Mouse (Mus musculus) liver, embryonic 13.5 days (tissue): Measurements from ENCODE around the gene Evx2. TPM values are rescaled to one million over a fixed set of nuclear protein-coding genes. Genes with fewer than 3 reads are reported as not detected.
A peak's percentile ranks its signal among the peaks of the same experiment; 100 is the strongest.

Experiments used
- ATAC-seq: fragments of 200-750 bp; cut with Nextera tagmentation; 2 replicates; pipeline ENCODE4 v1.8.0; 2017; ENCODE audit warnings: low read depth, mild to moderate bottlenecking, moderate number of reproducible peaks, moderate library complexity
- DNase-seq: peaks from one replicate; pipeline ENCODE4 v3.0.0; 2022
- H3K27ac ChIP-seq: fragments of 300-500 bp; sonication (generic); 2 replicates; pipeline ENCODE4 v1.5.1; 2015; ENCODE audit warnings: moderate library complexity, mild to moderate bottlenecking, inconsistent platforms
- H3K27me3 ChIP-seq: fragments of 300-500 bp; sonication (generic); 2 replicates; pipeline ENCODE4 v1.6.1; 2015; ENCODE audit warnings: mild to moderate bottlenecking, inconsistent platforms
- H3K36me3 ChIP-seq: fragments of 300-500 bp; sonication (generic); 2 replicates; pipeline ENCODE4 v1.6.1; 2015; ENCODE audit warnings: mild to moderate bottlenecking, inconsistent platforms
- H3K4me1 ChIP-seq: fragments of 300-500 bp; sonication (generic); replicated peaks from 2 replicates; pipeline ENCODE4 v1.6.1; 2015; ENCODE audit warnings: inconsistent platforms
- H3K4me2 ChIP-seq: fragments of 300-500 bp; sonication (generic); 2 replicates; pipeline ENCODE4 v1.6.1; 2015; ENCODE audit warnings: inconsistent platforms, mild to moderate bottlenecking, moderate library complexity
- H3K4me3 ChIP-seq: fragments of 300-500 bp; sonication (generic); replicated peaks from 2 replicates; pipeline ENCODE4 v1.5.1; 2015; ENCODE audit warnings: mild to moderate bottlenecking, inconsistent platforms
- H3K9ac ChIP-seq: fragments of 300-500 bp; sonication (generic); 2 replicates; pipeline ENCODE4 v1.6.1; 2015; ENCODE audit warnings: mild to moderate bottlenecking, inconsistent platforms
- H3K9me3 ChIP-seq: fragments of 300-500 bp; sonication (generic); replicated peaks from 2 replicates; pipeline ENCODE4 v1.6.1; 2016; ENCODE audit warnings: inconsistent platforms
- WGBS: fragments of 180-500 bp; shearing (Covaris S2); methylation state at CpG from one replicate; pipeline ENCODE4 v1.1.7; 2015; ENCODE audit not compliant: insufficient replicate concordance; 5-methylcytosine and 5-hydroxymethylcytosine counted together
- polyA plus RNA-seq: library from polyadenylated mRNA; unstranded; fragments of >200 nt; fragmentation: Nextera tagmentation; extraction: Ambion mirVana; gene quantifications from 2 replicates; pipeline ENCODE4 v1.2.1, GENCODE M21; 2015

The Evx2 gene
- polyA plus RNA-seq, 1 experiment from 2014 or later = not detected

- Histone ChIP-seq H3K27ac (no peak overlapping the region), H3K4me3 (no peak overlapping the region), H3K36me3 (no peaks in the 10 kb centered on the region), H3K4me2 (peak overlapping the region; percentile 23; the same call in 1 of the 2 replicates), H3K9ac (no peak overlapping the region), H3K27me3 (peaks cover 96% of the 10 kb centered on the region), H3K4me1 (peaks cover 3% of the 10 kb centered on the region; the same call in 1 of the 2 replicates), H3K9me3 (no peaks in the 10 kb centered on the region)
- no peak for DNase-seq
- WGBS = 1% methylated on average over 15 of the region's 15 CpGs
- no peak for ATAC-seq
Observed at GRCm38 (mm10) chr2:74658024-74658666, 1.2 kb downstream of the Evx2 start.

GRCm38 (mm10) chr2:74657251-74658023, 1.9 kb downstream of the Evx2 start:
- H3K4me2 ChIP-seq = peak overlapping the region; percentile 23; the same call in 1 of the 2 replicates
- no peaks in the 10 kb centered on the region for H3K9me3 ChIP-seq
- H3K36me3 ChIP-seq = no peaks in the 10 kb centered on the region
- no peak overlapping the region for H3K27ac ChIP-seq
- H3K4me3 ChIP-seq = no peak overlapping the region
- H3K9ac ChIP-seq = no peak overlapping the region
- 3% methylated on average over 62 of the region's 62 CpGs for WGBS
- DNase-seq (no peak), ATAC-seq (no peak)
- peaks cover 92% of the 10 kb centered on the region for H3K27me3 ChIP-seq
- peaks cover 3% of the 10 kb centered on the region; the same call in 1 of the 2 replicates for H3K4me1 ChIP-seq

GRCm38 (mm10) chr2:74656632-74657021, 2.7 kb downstream of the Evx2 start:
- WGBS = 3% methylated on average over 4 of the region's 4 CpGs
- H3K4me1 ChIP-seq = peaks cover 3% of the 10 kb centered on the region; the same call in 1 of the 2 replicates
- no peak overlapping the region for H3K4me2 ChIP-seq
- no peak for DNase-seq
- H3K36me3 ChIP-seq = no peaks in the 10 kb centered on the region
- no peaks in the 10 kb centered on the region for H3K9me3 ChIP-seq
- peaks cover 92% of the 10 kb centered on the region for H3K27me3 ChIP-seq
- H3K27ac ChIP-seq = no peak overlapping the region
- H3K9ac ChIP-seq = no peak overlapping the region
- no peak overlapping the region for H3K4me3 ChIP-seq
- no peak for ATAC-seq

GRCm38 (mm10) chr2:74655821-74656631, 3.3 kb downstream of the Evx2 start:
- DNase-seq = no peak
- Histone ChIP-seq H3K4me1 (peaks cover 3% of the 10 kb centered on the region; the same call in 1 of the 2 replicates), H3K27me3 (peaks cover 91% of the 10 kb centered on the region), H3K9ac (no peak overlapping the region), H3K4me3 (peak overlapping the region; percentile 44), H3K9me3 (no peaks in the 10 kb centered on the region), H3K27ac (no peak overlapping the region), H3K4me2 (peak overlapping the region; percentile 53), H3K36me3 (no peaks in the 10 kb centered on the region)
- no peak for ATAC-seq
- under 1% methylated on average over 59 of the region's 69 CpGs for WGBS

GRCm38 (mm10) chr2:74655420-74655781, 4.0 kb downstream of the Evx2 start:
- ATAC-seq = no peak
- WGBS = under 1% methylated on average over 37 of the region's 47 CpGs
- H3K4me2 ChIP-seq = peak overlapping the region; percentile 53
- peaks cover 91% of the 10 kb centered on the region for H3K27me3 ChIP-seq
- no peaks in the 10 kb centered on the region for H3K36me3 ChIP-seq
- H3K9me3 ChIP-seq = no peaks in the 10 kb centered on the region
- H3K9ac ChIP-seq = no peak overlapping the region
- no peak overlapping the region for H3K27ac ChIP-seq
- peaks cover 3% of the 10 kb centered on the region; the same call in 1 of the 2 replicates for H3K4me1 ChIP-seq
- no peak for DNase-seq
- peak overlapping the region; percentile 44 for H3K4me3 ChIP-seq

GRCm38 (mm10) chr2:74654743-74655419, 4.5 kb downstream of the Evx2 start:
- Histone ChIP-seq H3K27me3 (peaks cover 91% of the 10 kb centered on the region), H3K36me3 (no peaks in the 10 kb centered on the region), H3K9me3 (no peaks in the 10 kb centered on the region), H3K27ac (no peak overlapping the region), H3K4me1 (peaks cover 3% of the 10 kb centered on the region; the same call in 1 of the 2 replicates), H3K4me3 (no peak overlapping the region), H3K4me2 (no peak overlapping the region), H3K9ac (no peak overlapping the region)
- DNase-seq = no peak
- 8% methylated on average over 19 of the region's 20 CpGs for WGBS
- ATAC-seq = no peak

- Histone ChIP-seq H3K4me3 (no peak overlapping the region), H3K9me3 (no peaks in the 10 kb centered on the region), H3K9ac (no peak overlapping the region), H3K36me3 (no peaks in the 10 kb centered on the region), H3K27me3 (peaks cover 91% of the 10 kb centered on the region), H3K4me2 (no peak overlapping the region), H3K4me1 (peaks cover 3% of the 10 kb centered on the region; the same call in 1 of the 2 replicates), H3K27ac (no peak overlapping the region)
- DNase-seq = no peak
- ATAC-seq = no peak
- WGBS = 9% methylated on average over 17 of the region's 17 CpGs
Observed at GRCm38 (mm10) chr2:74653781-74654535, 5.4 kb downstream of the Evx2 start.

- no peak overlapping the region for H3K27ac ChIP-seq
- 22% methylated on average over 2 of the region's 2 CpGs for WGBS
Observed at GRCm38 (mm10) chr2:74652996-74653340, 6.4 kb downstream of the Evx2 start.

GRCm38 (mm10) chr2:74647082-74647864, 12.1 kb downstream of the Evx2 start:
- Histone ChIP-seq H3K4me1 (no peaks in the 10 kb centered on the region), H3K27ac (no peak overlapping the region), H3K4me3 (no peak overlapping the region), H3K36me3 (no peaks in the 10 kb centered on the region), H3K4me2 (no peak overlapping the region), H3K9ac (no peak overlapping the region), H3K27me3 (peaks cover 81% of the 10 kb centered on the region), H3K9me3 (no peaks in the 10 kb centered on the region)
- DNase-seq = no peak
- ATAC-seq = no peak
- 17% methylated on average over 7 of the region's 7 CpGs for WGBS

More at GRCm38 (mm10) chr2:74652996-74653340, 6.4 kb downstream of the Evx2 start:
- H3K27me3 ChIP-seq = peaks cover 91% of the 10 kb centered on the region
- H3K4me1 ChIP-seq = peaks cover 3% of the 10 kb centered on the region; the same call in 1 of the 2 replicates
- no peaks in the 10 kb centered on the region for H3K36me3 ChIP-seq
- ATAC-seq (no peak), DNase-seq (no peak)
- H3K9ac ChIP-seq = no peak overlapping the region
- H3K9me3 ChIP-seq = no peaks in the 10 kb centered on the region
- H3K4me3 ChIP-seq = no peak overlapping the region
- no peak overlapping the region for H3K4me2 ChIP-seq

GRCm38 (mm10) chr2:74645631-74646030, 13.7 kb downstream of the Evx2 start:
- Histone ChIP-seq H3K4me1 (no peaks in the 10 kb centered on the region), H3K4me2 (no peak overlapping the region), H3K27me3 (peaks cover 66% of the 10 kb centered on the region), H3K9ac (no peak overlapping the region), H3K36me3 (no peaks in the 10 kb centered on the region), H3K9me3 (no peaks in the 10 kb centered on the region), H3K27ac (no peak overlapping the region), H3K4me3 (no peak overlapping the region)
- no peak for ATAC-seq
- DNase-seq = no peak
- 50% methylated on average over 3 of the region's 3 CpGs for WGBS
